Mouse (Mus musculus): ENCODE results near the gene Ssna1. TPM values are rescaled to one million over a fixed set of nuclear protein-coding genes. Genes with fewer than 3 reads are reported as not detected.

The Ssna1 gene
- total RNA-seq, 2 experiments from 2014 or later: 28.9 to 34.2 TPM

DNA sequence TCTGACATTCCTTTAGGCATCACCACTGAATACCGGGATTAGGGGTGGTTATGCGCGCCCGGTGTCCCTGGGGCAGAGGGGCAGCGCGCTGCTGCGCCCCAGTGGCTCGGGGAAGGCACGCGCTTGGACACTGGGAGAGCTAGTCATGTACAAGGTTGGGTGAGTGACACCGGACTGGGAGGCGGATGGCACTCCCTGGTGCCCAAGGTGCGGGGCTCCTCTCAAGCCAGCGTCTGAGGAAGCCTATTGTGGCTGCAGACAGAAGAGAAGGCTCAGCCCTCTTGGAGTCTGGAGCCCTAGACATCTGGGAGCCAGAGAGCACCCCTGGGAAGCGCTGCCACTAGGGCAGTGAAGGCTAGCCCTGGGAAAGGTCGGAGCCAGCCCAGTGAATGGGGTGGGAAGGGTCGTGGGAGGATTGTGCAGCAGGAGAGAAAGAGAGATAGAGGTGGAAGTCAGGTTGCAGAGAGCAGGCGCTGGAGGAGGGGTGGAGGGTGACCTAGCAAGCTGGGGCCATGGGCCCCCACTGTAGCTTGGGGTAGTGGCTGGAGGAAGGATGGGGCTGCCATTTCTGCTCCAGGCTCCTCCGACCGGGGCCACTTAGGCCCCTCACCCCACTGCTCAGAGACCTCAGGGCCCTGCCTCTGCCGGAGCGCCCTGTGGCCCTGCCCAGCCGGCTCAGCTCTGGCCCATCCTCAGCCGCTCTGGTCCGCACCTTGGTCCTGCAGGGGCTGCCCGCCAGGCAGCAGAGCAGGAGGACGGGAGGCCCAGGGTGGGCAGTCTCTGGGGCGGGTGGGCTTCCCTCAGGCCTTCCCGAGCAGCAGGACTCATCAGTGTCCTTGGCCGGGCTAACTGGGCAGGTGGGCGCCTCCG lies 19.2 kb upstream of the Ssna1 start:
- intact Hi-C loops (cut with DNase I; ENCODE audit: low total_unique reads): no loop called here
- no peak for DNase-seq

DNA sequence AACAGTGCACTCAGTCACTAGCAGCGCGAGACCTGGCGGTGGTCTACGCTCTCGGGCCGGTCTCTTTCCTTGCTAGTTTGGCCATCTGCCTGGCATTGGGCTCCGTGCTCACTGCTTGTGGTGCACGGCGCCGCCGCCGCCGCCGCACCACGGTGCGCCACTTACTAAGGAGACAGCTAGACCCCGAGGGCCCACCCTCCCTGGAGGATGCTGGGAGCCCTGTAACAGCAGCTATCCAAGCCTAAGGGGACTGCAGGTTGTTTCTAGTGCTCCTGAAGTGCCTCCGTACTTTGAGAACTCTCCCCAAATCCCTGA lies 18.5 kb upstream of the Ssna1 start:
- intact Hi-C loops (cut with DNase I; ENCODE audit: low total_unique reads): no loop called here
- no peak for DNase-seq

DNA sequence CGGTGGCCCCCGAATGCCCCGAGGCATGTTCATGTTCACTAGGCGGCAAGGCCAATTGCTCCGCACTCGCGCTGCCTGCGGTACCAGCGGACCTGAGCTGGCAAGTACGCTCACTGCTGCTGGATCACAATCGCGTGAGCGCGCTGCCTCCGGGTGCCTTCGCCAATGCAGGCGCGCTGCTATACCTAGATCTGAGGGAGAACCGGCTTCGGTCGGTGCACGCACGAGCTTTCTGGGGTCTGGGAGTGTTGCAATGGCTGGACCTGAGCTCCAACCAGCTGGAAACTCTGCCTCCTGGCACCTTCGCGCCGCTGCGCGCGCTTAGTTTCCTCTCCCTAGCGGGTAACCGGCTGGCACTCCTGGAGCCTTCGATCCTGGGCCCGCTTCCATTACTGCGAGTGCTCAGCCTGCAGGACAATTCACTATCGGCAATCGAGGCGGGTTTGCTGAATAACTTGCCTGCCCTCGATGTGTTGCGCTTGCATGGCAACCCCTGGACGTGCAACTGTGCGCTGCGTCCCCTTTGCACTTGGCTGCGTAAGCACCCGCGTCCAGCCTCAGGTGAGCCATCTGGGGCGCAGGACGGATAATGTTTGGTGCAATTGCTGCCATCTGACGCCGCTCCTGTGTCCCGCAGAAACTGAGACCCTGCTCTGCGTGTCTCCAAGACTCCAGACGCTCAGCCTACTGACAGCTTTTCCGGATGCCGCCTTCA lies 18.0 kb upstream of the Ssna1 start:
- DNase-seq: no peak
- intact Hi-C loops (cut with DNase I; ENCODE audit: low total_unique reads): no loop called here

DNA sequence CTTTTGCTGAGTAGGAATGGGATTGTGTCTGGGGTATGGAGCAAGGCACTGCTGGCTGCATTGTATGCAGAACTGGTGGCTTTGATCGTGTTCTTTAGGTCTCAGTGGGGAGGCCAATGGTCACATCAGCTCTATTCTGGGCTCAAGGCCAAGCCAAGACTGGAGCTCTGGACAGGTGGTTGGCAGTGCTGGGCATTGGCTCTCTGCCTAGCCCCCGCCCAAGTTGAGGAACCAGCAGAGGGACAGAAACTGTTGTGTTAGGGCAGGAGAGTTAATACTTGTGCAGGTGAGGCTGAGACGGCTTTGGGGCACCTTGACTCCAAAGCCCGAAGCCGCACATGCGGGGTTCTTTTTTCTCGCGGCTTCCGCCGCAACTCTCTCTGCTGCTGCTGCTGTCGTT lies 17.4 kb upstream of the Ssna1 start, which contains the start of gene Lrrc26:
Gene Lrrc26, plus strand, starts transcription at position 265 of the 400 bp plus-strand sequence.
- DNase-seq: no peak

DNA sequence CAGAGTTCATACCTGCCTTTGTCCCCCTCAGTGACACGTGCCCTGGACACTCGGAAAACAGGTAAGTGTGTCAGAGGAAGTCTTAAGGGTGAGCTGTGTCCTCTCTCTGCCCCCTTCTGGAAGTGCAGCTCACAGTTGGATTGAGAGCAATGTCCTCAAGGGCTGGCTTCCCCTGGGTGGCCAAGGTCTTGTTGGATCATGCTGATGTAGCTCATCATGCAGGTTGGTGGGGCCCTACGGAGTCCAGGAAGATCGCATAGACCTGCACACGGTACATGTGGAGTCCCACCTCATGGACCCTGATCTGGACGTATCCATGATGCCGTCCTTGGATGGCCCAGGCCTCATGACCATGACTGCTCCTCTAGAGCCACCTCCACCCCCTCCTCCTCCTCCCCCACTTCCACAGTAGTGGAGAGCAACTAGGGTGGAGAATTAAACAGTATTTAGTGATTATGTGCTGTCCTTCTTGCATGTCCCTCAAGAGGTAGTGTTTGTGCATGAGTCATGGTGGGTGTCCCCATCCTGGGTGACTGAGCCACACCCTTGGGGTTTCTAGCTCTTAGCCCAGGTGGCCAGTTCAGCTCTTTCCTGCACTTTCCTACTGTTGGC lies 16.6 kb upstream of the Ssna1 start:
- intact Hi-C loops (cut with DNase I; ENCODE audit: low total_unique reads): no loop called here

More for the DNA sequence above, 17.4 kb upstream of the Ssna1 start, which contains the start of gene Lrrc26:
- intact Hi-C loops (cut with DNase I; ENCODE audit: low total_unique reads): no loop called here

DNA sequence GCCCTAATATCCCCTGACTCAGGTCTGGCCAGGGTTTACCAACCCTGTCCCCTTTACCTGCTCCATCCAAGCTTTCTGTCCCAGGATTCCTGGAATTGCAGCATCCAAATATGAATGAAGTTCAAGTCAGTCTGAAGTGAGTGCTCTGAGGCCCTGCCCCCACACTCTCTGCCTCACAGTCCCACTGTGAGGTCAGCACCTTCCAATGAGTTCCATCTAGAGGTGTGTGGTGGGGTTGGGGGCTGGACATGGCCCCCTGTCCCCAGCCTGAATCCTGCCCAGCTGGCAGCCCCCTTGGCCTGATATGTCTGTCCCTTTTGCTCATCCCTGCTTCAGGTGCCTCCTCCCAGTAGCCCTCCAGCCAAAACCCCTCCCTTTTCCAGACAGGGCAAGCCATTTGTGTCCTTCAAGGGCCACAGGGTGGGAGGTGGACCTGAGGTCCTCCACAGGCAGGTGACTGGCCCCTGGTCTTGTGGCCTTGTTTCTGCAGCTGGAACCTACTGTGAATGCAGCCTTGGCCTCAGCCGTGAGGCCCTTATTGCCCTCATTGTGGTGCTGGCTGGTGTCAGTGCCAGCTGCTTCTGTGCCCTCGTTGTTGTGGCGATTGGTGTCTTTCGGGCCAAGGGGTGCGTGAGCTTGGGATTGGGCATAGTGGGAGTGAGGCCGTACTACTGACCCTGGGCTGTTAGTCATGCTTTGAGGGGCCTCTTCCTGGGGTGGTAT lies 15.8 kb upstream of the Ssna1 start, which contains the start of gene Tmem210:
Gene Tmem210, plus strand, starts transcription at position 219 of the 723 bp plus-strand sequence.
- intact Hi-C loops (cut with DNase I; ENCODE audit: low total_unique reads): no loop called here

More for the DNA sequence above, 16.6 kb upstream of the Ssna1 start:
- DNase-seq: no peak

DNA sequence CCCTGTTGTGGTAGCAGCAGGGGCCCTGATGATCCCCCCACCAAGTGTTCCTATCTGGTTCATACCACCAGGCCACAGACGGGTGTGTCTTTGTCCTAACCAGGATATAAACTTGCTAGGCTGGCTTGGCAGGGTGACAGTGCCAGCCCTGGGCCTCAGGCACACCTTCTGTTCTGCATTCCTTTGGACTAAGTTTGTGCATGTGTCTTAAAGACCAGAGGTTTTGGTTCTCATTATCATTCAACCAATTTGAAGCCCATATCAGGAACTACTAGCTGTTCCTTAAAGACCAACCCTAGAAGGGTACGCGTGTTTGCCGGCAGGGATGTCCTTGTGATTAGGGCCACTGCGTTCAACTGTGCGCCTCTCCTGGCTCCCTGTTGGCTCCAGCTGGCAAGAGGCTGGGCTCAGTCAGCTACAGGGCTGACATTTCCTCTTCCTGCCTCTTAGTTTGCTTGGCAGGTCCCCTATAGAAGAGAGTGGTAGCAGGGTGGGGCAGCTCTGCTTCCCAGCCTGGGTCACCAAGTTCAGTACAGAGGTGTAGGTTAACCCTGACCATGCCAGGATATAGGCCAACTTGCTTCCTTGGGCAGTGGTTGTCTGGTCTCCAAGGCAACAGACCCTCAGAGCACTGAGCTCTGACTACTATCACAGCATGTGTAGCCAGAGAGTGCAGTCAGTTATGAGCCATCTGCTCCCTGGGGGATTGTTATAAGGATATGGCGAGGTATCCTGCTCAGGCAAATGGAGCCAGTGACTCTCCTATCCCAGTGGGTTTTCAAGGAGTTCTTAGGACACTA lies 14.8 kb upstream of the Ssna1 start:
- no peak for DNase-seq
- intact Hi-C loops (cut with DNase I; ENCODE audit: low total_unique reads): no loop called here

More for the DNA sequence above, 15.8 kb upstream of the Ssna1 start, which contains the start of gene Tmem210:
- DNase-seq: no peak

DNA sequence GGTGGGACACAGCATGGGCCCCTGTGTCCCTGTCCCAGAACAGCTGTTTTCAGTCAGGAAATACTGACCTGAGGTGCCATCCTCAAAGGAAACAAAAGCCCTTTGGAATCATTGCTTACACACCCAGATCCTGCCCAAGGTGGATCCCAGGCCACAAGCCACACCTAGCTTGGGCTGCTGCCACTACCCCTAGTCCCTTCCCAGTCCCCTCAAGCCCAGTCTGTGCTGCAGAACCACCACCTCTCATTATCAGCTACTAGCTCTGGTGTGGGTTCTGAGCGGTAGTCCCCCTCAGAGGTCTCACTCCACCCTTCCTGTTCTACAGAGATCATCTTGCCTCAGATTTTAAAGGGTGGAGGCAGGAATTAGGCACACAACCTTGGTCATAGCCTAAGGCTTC lies 14.1 kb upstream of the Ssna1 start:
- intact Hi-C loops (cut with DNase I; ENCODE audit: low total_unique reads): no loop called here
- no peak for DNase-seq

DNA sequence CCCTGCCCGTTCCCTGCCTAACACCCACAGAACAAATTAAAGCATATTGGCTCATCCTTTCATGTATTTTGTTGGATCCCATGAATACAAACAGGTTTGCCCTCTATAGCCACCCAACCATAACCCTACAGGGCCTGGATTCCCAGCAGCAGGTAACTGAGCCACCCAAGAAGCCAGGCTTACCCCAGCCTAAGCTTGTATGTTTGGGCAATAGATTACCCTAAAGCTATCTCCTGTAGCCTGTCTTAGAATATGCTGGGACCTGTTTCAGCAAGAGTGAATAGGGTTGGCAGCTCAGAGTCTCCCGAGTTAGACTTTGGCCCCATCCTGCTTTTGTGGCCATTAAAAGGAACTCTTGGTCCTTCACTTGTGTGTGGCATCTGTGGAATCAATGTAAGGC lies 13.3 kb upstream of the Ssna1 start:
- intact Hi-C loops (cut with DNase I; ENCODE audit: low total_unique reads): no loop called here
- DNase-seq: no peak

DNA sequence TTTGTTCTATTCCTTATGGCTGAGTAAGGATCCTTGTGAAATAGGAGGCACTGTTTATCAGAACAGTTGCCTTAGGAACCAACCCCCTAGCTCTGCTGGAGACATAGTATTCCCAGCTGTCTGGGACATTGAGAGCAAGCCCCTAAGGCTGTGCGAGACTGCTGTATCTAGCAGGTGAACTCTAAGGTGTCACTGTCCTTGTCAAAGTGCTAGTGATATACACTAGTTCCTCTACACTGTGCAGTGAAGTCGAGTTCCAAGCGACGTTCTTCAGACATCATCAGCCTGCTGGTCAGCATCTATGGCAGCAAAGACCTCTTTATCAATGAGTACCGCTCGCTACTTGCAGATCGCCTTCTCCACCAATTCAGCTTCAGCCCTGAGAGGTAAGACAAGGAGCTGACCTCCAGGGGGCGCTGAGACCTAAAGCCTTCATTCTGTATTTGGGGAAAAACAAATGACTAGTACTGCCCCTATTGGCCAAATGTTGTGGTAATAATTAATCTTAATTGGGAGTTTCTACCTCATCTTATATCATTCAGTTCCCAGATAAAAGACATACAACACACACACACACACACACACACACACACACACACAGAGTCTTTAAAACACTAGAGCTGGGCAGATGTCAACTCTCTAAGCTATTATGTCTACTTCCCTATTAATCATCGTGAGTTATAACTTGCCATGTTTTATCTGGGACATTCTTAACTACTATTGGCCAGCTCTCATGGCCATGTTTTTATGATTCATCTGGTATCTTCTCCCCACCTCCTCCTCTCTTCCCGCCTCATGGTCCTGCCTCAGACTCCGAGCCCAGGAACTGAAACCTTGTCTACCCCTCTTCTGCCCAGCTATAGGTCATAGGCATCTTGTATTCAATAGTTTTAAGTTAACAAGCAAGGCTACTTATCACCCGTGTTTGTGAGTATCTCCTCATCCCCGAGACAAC lies 7.0 kb upstream of the Ssna1 start:
- intact Hi-C loops (cut with DNase I; ENCODE audit: low total_unique reads): no loop called here
- peak; percentile 74 for DNase-seq

DNA sequence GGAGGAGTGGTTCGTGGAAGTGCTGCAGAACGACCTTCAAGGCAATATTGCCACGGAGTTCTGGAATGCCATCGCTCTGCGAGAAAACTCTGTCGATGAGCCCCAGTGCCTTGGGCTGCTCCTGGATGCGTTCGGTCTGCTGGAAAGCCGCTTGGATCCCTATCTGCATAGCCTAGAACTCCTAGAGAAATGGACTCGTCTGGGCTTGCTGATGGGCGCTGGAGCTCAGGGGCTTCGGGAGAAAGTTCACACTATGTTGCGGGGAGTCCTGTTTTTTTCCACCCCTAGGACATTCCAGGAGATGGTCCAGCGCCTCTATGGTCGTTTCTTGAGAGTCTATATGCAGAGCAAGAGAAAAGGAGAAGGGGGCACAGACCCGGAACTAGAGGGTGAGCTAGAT lies 772 bp upstream of the Ssna1 start:
- no peak for DNase-seq
- intact Hi-C loops (cut with DNase I; ENCODE audit: low total_unique reads): no loop called here

DNA sequence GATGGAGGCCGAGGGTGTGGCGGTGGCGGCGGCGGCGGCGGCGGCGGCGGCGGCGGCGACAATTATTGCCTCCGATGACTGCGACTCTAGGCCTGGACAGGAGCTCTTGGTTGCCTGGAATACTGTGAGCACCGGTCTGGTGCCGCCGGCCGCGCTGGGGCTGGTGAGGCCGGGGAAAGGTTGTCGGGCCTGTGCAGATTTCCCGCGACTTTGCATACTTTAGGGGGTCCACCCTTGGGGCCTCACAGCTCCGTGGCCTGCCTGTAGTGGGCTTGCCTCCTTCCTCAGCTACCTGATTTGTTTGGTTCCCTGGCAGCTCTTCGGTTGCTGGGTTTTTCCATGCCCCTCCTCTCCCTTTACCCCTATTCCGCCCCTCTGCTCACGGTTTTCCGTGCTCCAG lies 277 bp upstream of the Ssna1 start:
- no peak for DNase-seq
- intact Hi-C loops (cut with DNase I; ENCODE audit: low total_unique reads): no loop called here

DNA sequence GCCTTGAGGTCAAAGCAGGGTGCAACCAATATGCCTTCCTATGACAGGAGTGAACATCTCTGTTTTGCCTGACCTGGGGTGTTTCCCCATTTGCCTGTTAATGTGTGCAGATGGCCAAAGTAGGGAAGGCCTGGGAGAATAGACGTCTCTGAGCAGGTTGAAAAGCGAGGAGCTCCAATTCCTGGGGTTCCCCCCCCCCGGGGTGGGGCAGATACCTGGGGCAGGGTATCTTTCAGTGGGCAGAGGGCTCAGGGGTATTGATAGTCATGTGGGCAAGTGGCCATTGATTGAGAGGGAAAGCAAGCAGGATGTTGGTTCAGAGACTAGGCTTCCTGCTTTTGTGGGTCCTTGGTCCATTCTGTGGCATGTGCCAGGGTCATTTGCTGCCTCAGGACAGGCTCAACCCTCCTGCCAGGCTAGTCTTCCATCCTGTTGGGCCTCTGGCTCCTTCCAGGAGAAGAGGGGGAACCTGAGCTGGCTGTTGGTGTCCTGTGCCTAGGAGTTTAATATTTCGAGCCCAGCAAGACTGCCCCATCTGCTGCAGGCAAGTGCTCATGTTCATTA lies 4.4 kb downstream of the Ssna1 start:
- intact Hi-C loops (cut with DNase I; ENCODE audit: low total_unique reads): no loop called here
- no peak for DNase-seq

DNA sequence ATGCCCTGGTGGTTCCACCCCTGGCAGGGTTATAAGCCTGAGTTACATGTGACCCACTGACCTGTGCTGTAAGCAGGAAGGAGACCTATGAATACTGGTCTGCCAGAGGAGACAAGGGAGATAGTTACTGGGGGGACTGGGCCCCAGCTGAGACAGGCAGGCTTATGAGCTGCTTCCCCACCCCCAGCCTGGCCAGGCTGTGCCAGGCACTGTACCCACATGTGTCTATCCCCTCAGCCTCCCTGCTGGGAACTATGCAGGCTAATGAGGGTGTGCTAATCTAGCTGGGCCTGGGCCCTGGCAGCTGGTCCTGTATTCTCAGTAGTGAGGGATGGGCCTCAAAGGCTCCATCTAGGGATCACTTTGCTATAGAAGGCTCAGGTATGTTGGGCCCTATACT lies 5.0 kb downstream of the Ssna1 start:
- no peak for DNase-seq

DNA sequence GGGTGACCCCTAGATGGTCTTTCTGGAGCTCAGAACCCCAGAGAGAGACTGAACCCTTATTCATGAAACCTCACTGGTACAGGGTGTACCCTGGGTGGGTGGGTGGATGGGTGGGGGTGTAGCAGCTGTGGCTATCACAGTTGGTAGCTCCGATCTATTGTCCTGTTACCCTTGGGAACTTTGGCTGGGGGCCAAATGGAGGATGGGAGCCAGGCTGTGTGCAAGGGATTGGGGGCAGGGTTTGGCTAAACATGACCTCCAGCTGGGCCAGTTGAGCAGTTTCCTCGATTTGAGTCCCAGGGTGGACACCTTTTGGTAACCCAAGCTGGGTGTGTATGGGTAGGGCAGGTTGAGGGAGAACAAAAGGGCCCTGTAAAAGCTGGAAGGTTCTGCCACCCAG lies 5.5 kb downstream of the Ssna1 start:
- DNase-seq: no peak
- intact Hi-C loops (cut with DNase I; ENCODE audit: low total_unique reads): no loop called here

More for the DNA sequence above, 5.0 kb downstream of the Ssna1 start:
- intact Hi-C loops (cut with DNase I; ENCODE audit: low total_unique reads): no loop called here

DNA sequence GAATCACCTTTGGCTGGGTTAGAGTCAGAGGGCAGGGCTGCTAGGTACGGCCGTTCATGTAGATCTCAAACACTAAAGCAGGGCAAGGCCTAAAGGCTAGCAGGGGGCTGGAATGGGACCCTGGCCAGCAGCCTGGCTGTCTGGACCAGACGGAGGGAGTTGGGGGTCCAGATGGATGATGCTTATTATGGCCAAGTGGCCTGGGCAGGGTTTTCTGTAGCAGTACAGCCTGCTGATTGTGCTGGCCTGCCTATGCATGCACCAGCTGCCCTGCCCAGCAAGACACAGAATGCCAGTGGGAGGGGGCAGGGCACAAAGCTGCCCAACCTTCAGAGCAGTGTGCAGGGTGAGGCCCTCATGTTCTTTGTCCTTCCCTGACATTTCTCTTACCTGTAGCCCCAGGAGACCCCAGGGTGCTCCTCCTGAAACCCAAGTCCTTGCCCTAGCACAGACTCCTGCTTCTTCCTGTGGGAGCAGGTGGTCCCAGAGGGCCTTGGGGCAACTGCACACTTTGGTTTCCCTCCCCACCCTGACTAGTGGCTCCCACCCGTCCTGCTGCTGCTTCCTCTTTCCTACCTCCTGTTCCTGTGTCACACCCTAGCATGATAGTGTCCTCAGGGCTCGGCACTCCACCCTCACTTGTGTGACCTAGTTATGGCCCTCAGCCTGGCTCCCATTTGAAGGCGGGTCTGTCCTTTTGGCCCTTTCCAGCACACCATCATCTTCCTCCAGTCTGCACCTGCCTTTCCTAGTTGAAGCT lies 6.2 kb downstream of the Ssna1 start:
- intact Hi-C loops (cut with DNase I; ENCODE audit: low total_unique reads): no loop called here
- no peak for DNase-seq

DNA sequence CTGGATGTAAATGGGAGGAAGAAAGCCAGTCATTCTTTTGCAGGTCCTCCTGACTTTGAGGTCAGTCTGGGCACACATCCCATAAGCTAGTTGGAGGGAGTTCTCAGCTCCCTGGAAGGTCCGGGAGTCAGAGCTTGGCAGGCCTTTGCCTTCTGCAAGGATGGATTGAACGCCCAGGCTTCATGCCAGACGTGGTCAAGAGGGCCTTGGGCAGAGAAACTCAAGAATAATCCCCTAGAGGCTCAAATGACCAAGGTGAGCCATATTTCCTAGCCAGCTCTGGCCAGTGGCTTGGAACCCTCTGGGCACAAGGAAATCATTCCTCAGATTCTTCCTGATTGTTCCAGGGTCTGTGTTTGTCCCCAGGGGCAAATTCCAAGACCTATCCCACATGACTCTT lies 7.4 kb downstream of the Ssna1 start:
- intact Hi-C loops (cut with DNase I; ENCODE audit: low total_unique reads): no loop called here
- no peak for DNase-seq
